Mouse (Mus musculus) monocyte, adult 5-6 weeks (primary cell): ENCODE data around the gene Gm10961. TPM values are rescaled to one million over a fixed set of nuclear protein-coding genes. Genes with fewer than 3 reads are reported as not detected.
"Not testable (repeated sequence)": the region's sequence is repeated elsewhere in the genome, so short reads cannot be mapped to it uniquely, and the experiment has no call there.

Experiments
- ATAC-seq: fragments of 153-309, 156-312 bp; replicated peaks from 2 replicates; pipeline ENCODE4 v1.8.0; 2017; ENCODE audit warnings: mild to moderate bottlenecking; ENCODE audit not compliant: low TSS enrichment, insufficient number of reproducible peaks, severe bottlenecking, poor library complexity, low FRiP score
- total RNA-seq: library from RNA; stranded (forward); fragments of 200-1000, 200-491, 200-594 nt; gene quantifications from 3 replicates; pipeline ENCODE4 v1.2.3, GENCODE M21; 2017

Gm10961 gene
- total RNA-seq, 1 experiment from 2014 or later, result not detected

DNA sequence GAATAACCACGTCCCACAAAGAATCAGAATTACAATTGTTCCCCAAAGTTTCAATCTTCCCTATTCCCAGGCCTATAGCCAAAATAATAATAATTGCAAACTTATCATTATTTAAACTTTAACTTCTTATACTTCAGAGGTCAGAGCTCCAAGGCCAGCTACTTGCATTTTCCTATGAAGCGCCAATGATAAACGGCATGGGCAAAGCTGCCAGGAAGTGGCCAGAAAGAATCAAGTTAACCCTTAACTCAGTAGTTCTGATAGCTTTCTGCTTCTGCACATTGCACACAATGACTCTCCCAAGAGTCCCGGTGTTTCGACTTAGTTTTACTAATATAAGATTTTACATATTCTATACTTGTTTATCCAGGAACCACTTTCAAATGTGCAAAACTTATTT is 19.2 kb downstream of the Gm10961 start:
- ATAC-seq, result not testable (repeated sequence)

DNA sequence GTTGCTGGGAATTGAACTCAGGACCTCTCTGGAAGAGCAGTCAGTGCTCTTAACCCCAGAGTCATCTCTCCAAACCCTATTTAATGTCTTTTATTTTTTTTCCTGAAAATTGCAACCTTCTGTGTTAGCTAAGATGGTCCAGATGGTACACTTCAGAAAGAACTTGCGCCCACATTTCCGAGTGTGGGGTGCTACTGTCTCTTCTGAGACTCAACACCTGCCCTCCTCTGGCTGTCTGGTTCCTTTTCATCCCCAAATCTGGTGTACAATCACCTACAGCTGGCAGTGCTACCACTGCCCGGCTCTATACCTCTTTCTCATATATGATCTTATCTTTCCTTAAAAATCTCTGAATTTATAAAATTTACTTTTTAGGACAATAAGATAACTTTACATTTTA is 21.8 kb downstream of the Gm10961 start:
- no peak for ATAC-seq

DNA sequence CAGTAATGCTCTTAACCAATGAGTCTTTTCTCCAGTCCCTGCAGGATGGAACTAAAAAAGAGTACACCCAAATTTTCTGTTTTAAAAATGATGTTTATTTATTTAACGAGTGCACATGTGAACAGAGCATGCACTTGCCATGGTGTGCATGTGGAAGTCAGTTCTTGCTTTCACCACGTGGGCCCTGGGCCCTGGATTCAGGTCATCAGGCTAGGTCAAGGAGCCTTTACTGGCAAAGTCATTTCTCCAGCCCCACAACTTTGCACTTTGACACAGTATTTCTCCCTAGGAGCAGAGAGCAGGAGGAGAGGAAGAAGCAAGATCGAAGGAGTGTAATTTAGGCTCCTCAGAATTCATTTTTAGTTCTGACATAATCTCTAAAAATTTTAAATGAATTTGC is 23.7 kb downstream of the Gm10961 start:
- no peak for ATAC-seq

DNA sequence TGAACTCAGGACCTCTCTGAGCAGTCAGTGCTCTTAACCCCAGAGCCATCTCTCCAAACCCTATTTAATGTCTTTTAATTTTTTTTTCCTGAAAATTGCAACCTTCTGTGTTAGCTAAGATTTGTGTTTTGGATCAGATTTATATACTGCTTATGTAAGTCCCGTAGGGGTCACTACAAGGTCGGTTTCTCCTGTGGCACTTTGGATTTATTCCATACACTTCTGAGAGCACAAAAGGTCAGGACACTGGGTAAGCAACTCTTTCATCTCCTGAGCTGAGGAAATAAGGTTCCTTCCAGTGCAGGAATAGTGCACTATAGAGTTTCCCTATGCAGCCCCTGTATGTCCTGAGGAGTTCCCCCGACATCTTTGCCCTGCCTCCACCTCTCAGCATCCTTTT is 24.4 kb downstream of the Gm10961 start:
- ATAC-seq, result no peak

DNA sequence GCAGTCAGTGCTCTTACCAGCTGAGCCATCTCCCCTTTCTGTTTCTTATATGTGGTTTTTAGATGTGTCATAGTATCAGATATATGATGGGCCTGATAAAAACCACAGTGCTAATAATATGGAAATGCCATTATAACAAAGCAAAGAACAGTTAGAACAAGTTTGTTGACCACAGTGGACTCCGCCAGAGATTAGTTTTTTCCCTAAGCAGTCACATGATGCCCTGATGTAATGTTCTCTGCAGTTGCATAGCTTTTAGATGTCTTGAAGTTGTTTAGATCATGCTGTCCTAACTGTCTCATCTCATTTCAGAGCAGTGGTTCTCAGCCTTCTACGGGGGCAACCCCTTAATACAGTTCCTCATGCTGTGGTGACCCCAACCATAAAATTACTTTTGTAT is 25.0 kb downstream of the Gm10961 start:
- ATAC-seq, result no peak

DNA sequence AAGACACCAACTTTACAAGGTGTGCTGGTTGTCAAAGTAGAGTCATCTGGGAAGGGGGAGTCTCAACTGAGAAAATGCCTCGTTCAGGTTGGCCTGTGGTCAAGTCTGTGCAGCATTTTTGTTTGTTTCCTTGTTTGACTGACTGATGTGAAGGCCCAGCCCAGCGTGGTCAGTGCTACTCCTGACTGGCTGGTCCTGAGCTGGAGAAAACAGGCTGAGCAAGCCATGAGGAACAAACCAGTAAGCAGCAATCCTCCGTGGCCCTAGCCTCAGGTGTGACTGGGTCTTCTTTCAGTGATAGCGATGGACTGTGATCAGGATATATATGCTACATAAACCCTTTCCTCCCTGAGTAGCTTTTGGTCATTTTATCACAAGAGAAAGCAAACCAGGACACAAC is 25.8 kb downstream of the Gm10961 start:
- ATAC-seq, result no peak

DNA sequence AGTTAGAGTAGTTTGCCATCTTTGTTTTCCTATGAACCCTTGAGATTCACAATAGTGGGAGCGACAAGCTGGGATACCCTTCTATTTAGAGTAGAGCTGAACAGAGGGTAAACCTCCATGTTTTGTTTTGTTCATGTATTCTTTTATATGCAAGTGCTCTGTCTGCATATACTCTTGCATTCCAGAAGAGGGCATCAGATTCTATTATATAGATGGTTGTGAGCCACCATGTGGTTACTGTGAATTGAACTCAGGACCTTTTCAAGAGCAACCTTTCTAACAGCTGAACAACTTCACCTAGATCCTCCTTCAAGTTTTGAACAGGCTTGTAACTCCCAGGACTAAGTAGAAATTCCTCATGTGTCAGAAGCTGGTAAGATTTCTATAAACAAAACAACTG is 27.9 kb downstream of the Gm10961 start:
- ATAC-seq, result no peak

DNA sequence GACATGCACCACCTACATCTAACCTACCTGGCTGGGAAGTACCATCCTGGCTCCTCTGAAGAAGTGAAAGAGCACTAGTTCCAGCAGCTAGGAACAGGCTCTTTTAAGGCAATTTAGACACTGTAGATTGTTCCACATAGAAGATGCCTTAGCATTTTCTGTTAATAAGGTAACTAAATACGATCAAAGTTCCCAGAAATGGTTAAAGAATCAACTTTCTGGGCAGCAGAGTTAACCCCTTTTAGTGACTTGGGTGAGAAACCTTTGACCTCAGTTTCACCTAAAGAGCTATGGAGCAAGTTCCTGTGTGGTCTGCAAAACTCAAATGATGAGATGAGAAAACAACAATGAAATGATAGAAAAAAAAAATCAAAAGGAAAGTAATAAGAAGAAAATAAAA is 33.5 kb downstream of the Gm10961 start:
- ATAC-seq, result no peak

DNA sequence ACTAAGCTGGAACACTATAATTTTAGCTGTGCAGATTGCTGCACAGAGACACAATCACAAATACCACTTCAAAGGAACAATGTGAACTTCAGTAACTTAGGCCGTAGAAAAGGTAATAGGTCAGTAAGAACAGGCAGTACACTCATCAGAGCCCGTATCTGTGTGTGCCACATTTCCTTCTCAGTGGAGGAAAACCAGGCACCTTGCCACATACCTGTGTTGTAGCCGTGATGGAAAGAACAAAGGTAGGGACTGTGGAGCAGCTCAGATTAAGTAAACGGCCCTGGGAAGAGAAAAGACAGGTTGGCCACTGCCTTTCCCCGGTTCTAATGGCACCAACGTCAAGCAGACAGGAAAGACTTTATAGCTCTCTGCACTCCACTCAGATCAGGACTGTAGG is 36.3 kb downstream of the Gm10961 start:
- ATAC-seq, result no peak

DNA sequence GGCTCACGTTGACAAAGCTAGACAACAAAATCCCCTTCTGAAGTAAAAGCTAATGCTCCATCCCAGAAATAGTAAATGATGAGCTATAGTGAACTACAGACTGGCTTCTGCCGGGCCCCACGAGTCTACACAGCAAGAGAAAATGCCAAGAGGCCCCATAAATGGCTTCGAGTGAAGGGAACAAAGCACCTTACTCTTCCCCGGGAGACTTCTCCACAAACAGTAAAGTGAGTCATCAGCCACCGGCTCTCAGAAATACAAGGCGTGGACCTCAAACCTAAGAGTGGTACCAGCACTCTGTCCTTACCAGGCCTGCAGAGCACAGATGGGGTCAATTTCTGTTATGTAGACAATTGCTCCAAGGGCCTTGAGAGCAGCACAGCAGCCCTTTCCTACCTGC is 37.7 kb downstream of the Gm10961 start:
- ATAC-seq, result no peak

DNA sequence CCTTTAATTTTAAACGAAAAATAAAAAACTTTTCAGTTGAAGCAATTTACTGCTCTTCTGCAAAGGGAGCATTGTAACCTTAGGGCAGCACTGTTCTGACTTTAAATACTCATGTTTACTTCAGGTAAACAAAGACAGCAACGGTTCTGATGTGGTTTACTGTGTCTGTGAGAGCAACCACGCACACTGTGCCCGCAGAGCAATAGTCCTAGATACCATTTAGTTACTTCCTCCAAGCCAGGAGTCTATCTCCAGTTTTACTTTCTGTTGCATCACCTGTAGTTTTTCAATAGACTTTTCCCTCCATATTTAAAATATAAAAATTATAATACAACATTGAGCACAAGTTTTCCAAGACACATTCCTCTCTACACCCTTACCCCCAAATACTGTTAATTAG is 39.4 kb downstream of the Gm10961 start:
- no peak for ATAC-seq

DNA sequence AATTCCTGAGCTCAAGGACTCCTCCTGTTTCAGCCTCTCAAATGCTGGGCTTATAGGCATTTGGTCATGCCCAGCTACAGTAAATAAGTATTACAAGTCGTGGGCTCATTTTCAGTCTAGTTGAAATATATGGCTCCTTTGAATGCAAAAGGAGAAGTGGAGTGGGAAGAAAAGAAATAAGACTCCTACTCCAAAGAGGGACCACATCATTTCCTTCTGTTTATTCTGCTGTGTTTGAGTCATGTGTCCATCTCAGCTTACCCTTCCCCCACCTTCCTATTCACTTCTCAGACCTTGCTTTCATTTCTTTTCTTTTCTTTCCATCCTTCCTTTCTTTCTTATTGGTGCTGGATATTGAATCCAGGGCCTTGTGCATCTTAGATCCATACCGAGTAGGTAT is 40.4 kb downstream of the Gm10961 start:
- no peak for ATAC-seq

DNA sequence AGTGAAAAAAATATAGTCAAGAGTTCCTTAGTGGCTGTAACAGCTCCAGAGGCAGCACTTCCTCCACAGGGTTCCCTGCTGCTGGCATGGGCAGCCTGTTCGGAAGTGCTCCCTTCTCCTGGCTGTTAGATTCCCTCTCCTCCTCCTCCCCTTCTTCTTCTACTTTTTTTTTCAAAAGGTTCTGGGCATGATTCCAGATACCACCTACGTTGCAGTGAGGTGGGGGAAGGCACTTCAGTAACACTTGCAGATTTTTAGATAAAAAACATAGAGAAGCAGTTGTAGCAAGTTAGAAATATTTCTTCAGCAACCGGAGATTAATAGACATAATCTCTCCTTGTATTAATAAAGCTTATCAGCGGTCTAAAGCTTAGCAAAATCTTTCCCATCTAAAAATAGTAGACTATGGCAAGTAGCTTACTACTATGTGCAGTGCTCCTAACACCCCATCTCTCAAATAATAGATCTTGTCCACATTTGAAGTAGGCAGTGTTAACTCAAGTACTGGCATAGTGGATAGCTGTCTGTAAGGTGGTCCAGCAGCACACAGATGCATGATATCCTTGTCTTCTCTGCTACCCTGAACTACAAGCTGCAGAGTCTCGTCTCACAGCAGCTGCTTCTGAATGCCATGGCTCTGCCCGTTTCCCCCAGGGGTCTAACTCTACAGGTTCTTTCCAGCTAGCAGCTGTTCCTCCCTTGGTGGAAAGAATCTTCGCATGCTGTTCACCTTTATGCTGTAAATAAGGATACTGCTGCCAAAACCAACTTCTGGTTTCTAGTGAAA is 49.9 kb downstream of the Gm10961 start:
- ATAC-seq, result no peak

Other genes with a start within 250 kb of the Gm10961 start
- gene Kcnc4, start 171.8 kb upstream of the Gm10961 start, total RNA-seq, result not detected in 3 replicates
- not detected in 3 replicates for gene Slc6a17, start 113.3 kb upstream of the Gm10961 start, total RNA-seq
- not detected in 3 replicates for gene Ubl4b, start 76.2 kb upstream of the Gm10961 start, total RNA-seq
- not detected in 3 replicates for gene Alx3, start 36.3 kb upstream of the Gm10961 start, total RNA-seq
- 15.1 to 43.4 TPM (median 42.9 TPM) in 3 replicates for gene Strip1, start 372 bp downstream of the Gm10961 start, total RNA-seq
- 42.0 to 72.7 TPM (median 53.6 TPM) in 3 replicates for gene Ahcyl1, start 65.2 kb downstream of the Gm10961 start, total RNA-seq
- 18.1 to 110 TPM (median 76.3 TPM) in 3 replicates for gene Csf1, start 129.1 kb downstream of the Gm10961 start, total RNA-seq
- gene Eps8l3, start 245.9 kb downstream of the Gm10961 start, total RNA-seq, result not detected in 3 replicates